In genomic region chr4:109432668-109433375, GRCm38 (mm10) we compare ENCODE assay signal across 9 mouse cellular contexts. TPM values are rescaled to one million over a fixed set of nuclear protein-coding genes. Genes with fewer than 3 reads are reported as not detected.
DNase-seq lines count a peak whose midpoint lies in the region; ATAC-seq lines count a peak whose summit lies in the region.
"Had no signal": no experiment of that assay in that cellular context is flagged by ENCODE, and none has a peak within 500 bp of the region (broad histone marks: within the 10 kb centered on the region; RNA-seq: fewer than 3 reads in every experiment).

No protein-coding gene starts in this region.

- no peak overlapping the region for H3K4me3 ChIP-seq in forebrain, embryonic 11.5 days (ENCODE audit: low read depth, low read length)
- H3K4me3 ChIP-seq in forebrain, embryonic 16.5 days (replicated peaks; ENCODE audit: low read length): no peak overlapping the region
- no peak overlapping the region for H3K4me3 ChIP-seq in hindbrain, embryonic 11.5 days (ENCODE audit: low read depth, low read length)
- H3K4me3 ChIP-seq in hindbrain, embryonic 12.5 days: no peak overlapping the region
- no peak overlapping the region for H3K4me3 ChIP-seq in limb, embryonic 10.5 days
- H3K4me3 ChIP-seq in midbrain, embryonic 12.5 days: no peak overlapping the region

- no peak overlapping the region for H3K9ac ChIP-seq in forebrain, embryonic 11.5 days (ENCODE audit: low read length)
- no peak overlapping the region for H3K9ac ChIP-seq in forebrain, embryonic 16.5 days (replicated peaks; ENCODE audit: low read depth, low read length)
- no peak overlapping the region for H3K9ac ChIP-seq in hindbrain, embryonic 11.5 days (ENCODE audit: low read depth, low read length)
- no peak overlapping the region for H3K9ac ChIP-seq in hindbrain, embryonic 12.5 days
- no peak overlapping the region for H3K9ac ChIP-seq in midbrain, embryonic 12.5 days (replicated peaks)

- no peaks in the 10 kb centered on the region for H3K27me3 ChIP-seq in forebrain, embryonic 11.5 days (ENCODE audit: control insufficient read depth, insufficient read depth, low read length)
- no peaks in the 10 kb centered on the region for H3K27me3 ChIP-seq in forebrain, embryonic 16.5 days (replicated peaks; ENCODE audit: control insufficient read depth, insufficient read depth, low read length)
- no peaks in the 10 kb centered on the region for H3K27me3 ChIP-seq in hindbrain, embryonic 11.5 days (ENCODE audit: control insufficient read depth, insufficient read depth, low read length)
- no peaks in the 10 kb centered on the region for H3K27me3 ChIP-seq in hindbrain, embryonic 12.5 days
- H3K27me3 ChIP-seq in limb, embryonic 10.5 days (ENCODE audit: low read depth, poor library complexity, severe bottlenecking): no peaks in the 10 kb centered on the region
- no peaks in the 10 kb centered on the region for H3K27me3 ChIP-seq in midbrain, embryonic 12.5 days

- peak; percentile 48 for DNase-seq in forebrain, embryonic 11.5 days (ENCODE audit: low spot score)
- DNase-seq in hindbrain, embryonic 11.5 days (ENCODE audit: low spot score): no peak
- no peak for DNase-seq in limb, embryonic 10.5 days (ENCODE audit: low spot score)
- DNase-seq in adrenal gland, postnatal 10 days: no peak
- no peak for DNase-seq in thymus, postnatal 0 days (ENCODE audit: low spot score)
- DNase-seq: thymus, postnatal 36 days had no signal

- ATAC-seq in forebrain, embryonic 11.5 days (replicated peaks; ENCODE audit: low FRiP score): no peak
- ATAC-seq in forebrain, embryonic 16.5 days: no peak
- ATAC-seq in hindbrain, embryonic 11.5 days (ENCODE audit: low FRiP score): no peak
- ATAC-seq in hindbrain, embryonic 12.5 days (ENCODE audit: low FRiP score): no peak
- ATAC-seq in midbrain, embryonic 12.5 days (ENCODE audit: low FRiP score, low read depth): peak; percentile 45; the same call in 1 of the 2 replicates

- no peaks in the 10 kb centered on the region for H3K9me3 ChIP-seq in forebrain, embryonic 11.5 days (ENCODE audit: control insufficient read depth, low read length)
- H3K9me3 ChIP-seq in forebrain, embryonic 16.5 days (ENCODE audit: control insufficient read depth, low read length): no peaks in the 10 kb centered on the region
- no peaks in the 10 kb centered on the region for H3K9me3 ChIP-seq in hindbrain, embryonic 11.5 days (ENCODE audit: control insufficient read depth, low read length)
- H3K9me3 ChIP-seq in hindbrain, embryonic 12.5 days (replicated peaks): no peaks in the 10 kb centered on the region
- no peaks in the 10 kb centered on the region for H3K9me3 ChIP-seq in limb, embryonic 10.5 days (replicated peaks)
- no peaks in the 10 kb centered on the region for H3K9me3 ChIP-seq in midbrain, embryonic 12.5 days

- H3K4me2 ChIP-seq in forebrain, embryonic 11.5 days (ENCODE audit: low read depth, low read length, severe bottlenecking): no peak overlapping the region
- no peak overlapping the region for H3K4me2 ChIP-seq in forebrain, embryonic 16.5 days (ENCODE audit: low read length)
- H3K4me2 ChIP-seq in hindbrain, embryonic 11.5 days (replicated peaks; ENCODE audit: low read depth, low read length): no peak overlapping the region
- H3K4me2 ChIP-seq in hindbrain, embryonic 12.5 days (replicated peaks): no peak overlapping the region
- no peak overlapping the region for H3K4me2 ChIP-seq in midbrain, embryonic 12.5 days (replicated peaks)

- peaks cover 4% of the 10 kb centered on the region; the same call in 1 of the 2 replicates for H3K4me1 ChIP-seq in forebrain, embryonic 11.5 days (replicated peaks; ENCODE audit: control insufficient read depth, insufficient read depth, low read length)
- no peaks in the 10 kb centered on the region for H3K4me1 ChIP-seq in forebrain, embryonic 16.5 days (replicated peaks; ENCODE audit: control insufficient read depth, insufficient read depth, low read length)
- H3K4me1 ChIP-seq in hindbrain, embryonic 11.5 days (replicated peaks; ENCODE audit: control insufficient read depth, insufficient read depth, low read length): no peaks in the 10 kb centered on the region
- H3K4me1 ChIP-seq in hindbrain, embryonic 12.5 days: peaks cover 7% of the 10 kb centered on the region
- H3K4me1 ChIP-seq in limb, embryonic 10.5 days: peaks cover 30% of the 10 kb centered on the region
- peaks cover 11% of the 10 kb centered on the region for H3K4me1 ChIP-seq in midbrain, embryonic 12.5 days

- 66% methylated on average over 16 of the region's 16 CpGs for whole genome bisulfite sequencing in forebrain, embryonic 11.5 days
- 79% methylated on average over 16 of the region's 16 CpGs for WGBS in forebrain, embryonic 16.5 days
- WGBS in hindbrain, embryonic 11.5 days: 73% methylated on average over 16 of the region's 16 CpGs
- 75% methylated on average over 16 of the region's 16 CpGs for WGBS in hindbrain, embryonic 12.5 days
- WGBS in limb, embryonic 10.5 days: 67% methylated on average over 16 of the region's 16 CpGs
- 69% methylated on average over 16 of the region's 16 CpGs for WGBS in midbrain, embryonic 12.5 days

- H3K36me3 ChIP-seq in forebrain, embryonic 11.5 days (ENCODE audit: control insufficient read depth, insufficient read depth, low read length): no peaks in the 10 kb centered on the region
- no peaks in the 10 kb centered on the region for H3K36me3 ChIP-seq in forebrain, embryonic 16.5 days (ENCODE audit: control insufficient read depth, insufficient read depth)
- H3K36me3 ChIP-seq in hindbrain, embryonic 11.5 days (ENCODE audit: control insufficient read depth, insufficient read depth, low read length): no peaks in the 10 kb centered on the region
- no peaks in the 10 kb centered on the region for H3K36me3 ChIP-seq in hindbrain, embryonic 12.5 days
- no peaks in the 10 kb centered on the region for H3K36me3 ChIP-seq in limb, embryonic 10.5 days
- H3K36me3 ChIP-seq in midbrain, embryonic 12.5 days: no peaks in the 10 kb centered on the region

- no peak overlapping the region for H3K27ac ChIP-seq in forebrain, embryonic 11.5 days (ENCODE audit: low read depth, low read length)
- no peak overlapping the region for H3K27ac ChIP-seq in forebrain, embryonic 16.5 days (ENCODE audit: low read length)
- H3K27ac ChIP-seq in hindbrain, embryonic 11.5 days (ENCODE audit: low read depth, low read length): 0 out of 2 replicates have a peak overlapping the region, but pooled peaks have one; percentile 36
- no peak overlapping the region for H3K27ac ChIP-seq in hindbrain, embryonic 12.5 days
- peak overlapping the region; percentile 76 for H3K27ac ChIP-seq in limb, embryonic 10.5 days
- no peak overlapping the region for H3K27ac ChIP-seq in midbrain, embryonic 12.5 days (replicated peaks)

RNA-seq across cellular contexts. Expression of gene Ttc39a, which starts 26.4 kb away (rescaled TPM):
- 3.8 and 4.4 TPM in 2 replicates for polyA plus RNA-seq in forebrain, embryonic 11.5 days (2014; fragmentation: Nextera tagmentation; extraction: Ambion mirVana)
- polyA plus RNA-seq in forebrain, embryonic 16.5 days (2015; fragmentation: Nextera tagmentation; extraction: Ambion mirVana): 0.45 and 0.91 TPM in 2 replicates
- 2.3 and 2.5 TPM in 2 replicates for polyA plus RNA-seq in hindbrain, embryonic 11.5 days (2014; fragmentation: Nextera tagmentation; extraction: Ambion mirVana)
- polyA plus RNA-seq in hindbrain, embryonic 12.5 days (2016; fragmentation: Nextera tagmentation; extraction: Ambion mirVana): 2.2 and 2.3 TPM in 2 replicates
- polyA plus RNA-seq in limb, embryonic 10.5 days (2016; fragmentation: Nextera tagmentation; extraction: Ambion mirVana): 6.9 and 7.0 TPM in 2 replicates
- polyA plus RNA-seq in midbrain, embryonic 12.5 days (2016; fragmentation: Nextera tagmentation; extraction: Ambion mirVana): 1.2 and 1.6 TPM in 2 replicates
- total RNA-seq in adrenal gland, postnatal 10 days (2021): 1 to 10 TPM; 5.3 to 5.8 TPM
- 4.2 and 4.3 TPM in 2 replicates for polyA plus RNA-seq in thymus, postnatal 0 days (2015; fragmentation: Nextera tagmentation; extraction: Ambion mirVana)

RNA-seq across cellular contexts. Expression of gene Rnf11, which starts 51.7 kb away (rescaled TPM):
- polyA plus RNA-seq in forebrain, embryonic 11.5 days (2014; fragmentation: Nextera tagmentation; extraction: Ambion mirVana): 45.1 and 49.4 TPM in 2 replicates
- 53.2 and 65.6 TPM in 2 replicates for polyA plus RNA-seq in forebrain, embryonic 16.5 days (2015; fragmentation: Nextera tagmentation; extraction: Ambion mirVana)
- polyA plus RNA-seq in hindbrain, embryonic 11.5 days (2014; fragmentation: Nextera tagmentation; extraction: Ambion mirVana): 56.6 and 63.9 TPM in 2 replicates
- polyA plus RNA-seq in hindbrain, embryonic 12.5 days (2016; fragmentation: Nextera tagmentation; extraction: Ambion mirVana): 68.2 and 75.6 TPM in 2 replicates
- polyA plus RNA-seq in limb, embryonic 10.5 days (2016; fragmentation: Nextera tagmentation; extraction: Ambion mirVana): 17.8 and 21.5 TPM in 2 replicates
- 59.4 and 65.4 TPM in 2 replicates for polyA plus RNA-seq in midbrain, embryonic 12.5 days (2016; fragmentation: Nextera tagmentation; extraction: Ambion mirVana)
- 100 to 1,000 TPM; 115 to 119 TPM for total RNA-seq in adrenal gland, postnatal 10 days (2021)
- polyA plus RNA-seq in thymus, postnatal 0 days (2015; fragmentation: Nextera tagmentation; extraction: Ambion mirVana): 24.6 and 26.5 TPM in 2 replicates

Comparison
In these comparisons a context has a peak if more than half of its experiments do, and no peak if none do; other contexts are left out.
1. H3K27ac ChIP-seq: peak in hindbrain, embryonic 11.5 days (single experiment) and limb, embryonic 10.5 days (single experiment); none in forebrain, embryonic 11.5 days (single experiment), forebrain, embryonic 16.5 days (single experiment), hindbrain, embryonic 12.5 days (single experiment) and midbrain, embryonic 12.5 days (single experiment).